Mouse (Mus musculus): ENCODE measurements at regions not wholly inside any gene's neighbourhood (a gene's known extent, or its start where the extent isn't known, plus 50 kb on each side); places are given as distances from the start of the nearest gene placed in this dataset.

DNA sequence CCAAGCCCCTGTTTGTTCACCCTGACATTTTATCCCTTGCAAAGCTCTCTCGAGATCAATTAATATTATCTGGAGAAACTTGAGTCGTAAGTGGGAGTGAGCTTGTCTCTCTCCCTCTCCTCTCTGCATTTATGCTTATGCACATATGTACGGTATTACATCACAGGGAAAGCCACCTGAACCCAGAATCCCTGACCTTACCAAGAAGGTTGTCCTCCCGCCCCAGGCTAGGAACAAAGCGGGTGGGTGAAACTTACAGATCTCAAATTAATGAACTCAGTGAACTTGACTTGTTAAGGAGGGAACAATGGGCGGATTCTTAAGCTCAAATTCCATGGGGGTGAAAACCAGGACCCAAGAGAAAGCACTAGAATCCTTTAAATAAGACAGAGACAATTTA is 122.8 kb upstream of the Cxcr4 start:
- TF ChIP-seq CTCF (IDR thresholded peaks at IDR 0.05; ENCODE audit: low read depth, low read length): no peak
- no peak for TF ChIP-seq POLR2A (IDR thresholded peaks at IDR 0.05; ENCODE audit: extremely low read depth, insufficient read depth, low read length)

Measured in liver, adult 2 months (tissue).